Mouse (Mus musculus): ENCODE data around the gene Slc2a4.
"Not testable (repeated sequence)": the region's sequence is repeated elsewhere in the genome, so short reads cannot be mapped to it uniquely, and the experiment has no call there.

The Slc2a4 gene

DNA sequence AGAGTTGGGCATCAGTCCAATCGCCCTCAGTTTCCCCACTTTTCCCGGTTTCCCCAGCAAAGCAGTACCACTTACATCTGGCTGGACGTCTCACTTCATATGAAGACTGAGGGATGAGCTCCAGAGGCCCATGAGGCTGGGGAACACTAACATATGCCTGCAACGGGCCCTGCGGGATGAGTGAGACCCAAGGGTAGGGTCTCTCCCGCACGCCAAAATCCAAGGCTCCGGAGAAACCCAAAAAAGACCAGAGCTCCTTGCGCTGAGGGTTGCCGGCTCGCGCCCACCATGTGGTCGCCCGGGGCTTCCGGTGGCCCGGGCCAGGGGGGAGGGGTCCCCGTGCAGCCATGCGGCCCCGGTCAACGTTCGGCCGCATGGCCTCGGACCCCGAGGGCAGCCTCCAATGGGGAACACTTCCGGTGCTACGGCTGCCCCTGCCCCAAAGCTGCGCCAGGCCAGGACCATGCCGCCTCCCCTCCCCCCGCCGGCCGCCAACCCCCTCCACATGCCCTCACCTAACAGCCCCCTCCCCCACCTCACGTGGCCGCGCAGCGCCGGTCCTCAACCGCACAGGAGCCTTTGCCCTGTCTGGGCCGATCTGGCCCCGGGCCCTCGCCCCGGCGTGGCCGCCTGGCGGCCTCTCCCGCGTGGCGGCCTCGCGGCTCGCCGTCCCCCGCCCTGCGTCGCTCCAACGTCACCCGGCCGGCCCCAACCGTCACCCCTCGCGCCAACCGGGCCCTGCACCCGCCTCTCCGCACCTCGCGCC is 27.5 kb downstream of the Slc2a4 start:
- DNase-seq (ENCODE audit: low spot score in 2 of 2), result no peak

DNA sequence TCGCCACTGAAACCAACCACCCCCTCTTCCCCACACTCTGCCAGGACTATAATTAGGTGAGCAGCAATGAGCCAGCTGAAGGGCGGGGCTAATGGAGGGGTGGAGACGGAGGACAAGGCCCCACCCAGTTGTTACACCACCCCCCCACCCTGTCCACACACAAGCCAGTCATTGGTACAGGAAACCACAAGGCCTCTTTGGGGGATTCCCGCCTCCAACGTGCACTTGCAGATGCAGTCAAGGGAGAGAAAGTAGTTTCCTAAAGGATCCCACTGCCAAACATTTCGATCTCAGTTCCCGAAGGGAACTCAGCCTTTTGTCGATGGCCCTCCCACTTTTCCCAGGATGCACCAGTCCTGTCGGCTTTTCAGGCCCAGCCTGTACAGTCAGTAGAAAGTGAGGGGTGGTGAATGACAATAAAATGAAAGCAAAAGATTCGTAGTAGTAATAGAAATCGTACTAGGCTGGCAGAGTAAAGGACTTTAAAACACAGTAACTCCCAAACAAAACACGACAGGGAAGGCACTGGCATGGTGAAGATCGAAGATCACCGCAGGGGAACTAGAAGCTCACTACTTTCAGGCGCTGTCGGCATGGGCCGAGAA is 28.2 kb downstream of the Slc2a4 start:
- DNase-seq (ENCODE audit: low spot score in 2 of 2), result peak in 1 of 2 experiments; percentile 34

DNA sequence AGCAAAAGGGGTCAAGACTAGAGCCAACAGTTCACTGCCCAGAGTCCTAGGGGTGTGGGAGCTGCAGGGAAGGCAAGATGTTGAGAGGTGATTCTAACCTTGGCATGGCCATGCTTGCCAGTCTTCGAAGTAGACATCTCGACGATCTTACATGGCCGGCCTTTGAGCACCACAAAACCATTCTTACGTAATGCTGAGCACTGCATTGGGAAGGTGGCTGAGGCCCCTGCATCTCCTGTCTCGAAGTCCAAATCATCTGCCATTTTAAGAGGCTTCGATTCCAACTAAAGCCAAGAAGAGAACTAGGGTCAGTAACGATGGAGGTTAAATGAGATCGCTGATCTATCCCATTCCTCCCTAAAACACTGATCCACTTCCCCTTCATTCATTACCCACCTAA is 28.9 kb downstream of the Slc2a4 start:
- DNase-seq (ENCODE audit: low spot score in 2 of 2), result no peak

DNA sequence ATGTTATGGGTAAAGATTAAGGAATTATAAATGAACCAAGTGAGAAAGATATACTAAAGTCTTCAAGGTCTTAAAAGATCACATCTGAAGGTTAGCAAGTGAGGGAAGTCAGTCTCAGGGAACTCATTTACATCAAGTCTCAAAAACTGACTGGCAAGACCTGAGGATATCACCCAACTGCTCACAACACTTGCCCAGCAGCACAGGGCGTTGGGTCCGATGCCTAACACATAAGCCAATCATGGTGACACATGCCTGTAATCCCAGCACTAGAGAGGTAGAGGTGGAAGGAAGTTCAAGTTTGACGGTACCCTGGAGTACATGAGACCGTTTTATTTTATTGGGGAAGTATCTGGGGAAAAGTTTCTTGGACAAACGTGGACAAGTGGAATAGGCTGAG is 29.9 kb downstream of the Slc2a4 start:
- DNase-seq (ENCODE audit: low spot score in 2 of 2), result no peak

DNA sequence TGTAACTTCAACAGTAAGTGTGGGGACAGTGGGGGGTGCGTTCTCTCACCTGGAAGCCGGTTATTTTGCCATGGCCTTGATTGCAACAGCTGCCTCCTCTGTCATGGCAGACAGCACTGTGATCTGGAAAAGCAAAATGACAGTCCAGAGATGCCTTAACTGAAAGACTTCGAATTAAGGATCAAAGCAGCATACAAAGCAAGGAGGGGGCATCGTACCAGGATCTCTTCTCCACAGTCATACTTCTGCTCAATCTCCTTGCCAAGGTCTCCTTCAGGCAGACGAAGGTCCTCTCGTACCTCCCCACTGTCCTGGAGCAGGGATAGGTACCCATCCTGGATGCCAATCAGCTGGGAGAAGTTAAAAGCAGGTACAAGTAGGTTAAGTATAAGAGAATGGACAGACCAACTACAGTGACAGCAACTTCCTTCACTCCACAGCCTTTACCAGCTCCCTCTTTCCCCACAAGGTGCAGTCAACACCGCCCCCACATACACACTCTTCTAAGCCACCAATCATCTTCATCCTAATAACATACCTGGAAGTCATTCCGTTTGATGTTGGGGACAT is 30.5 kb downstream of the Slc2a4 start:
- DNase-seq (ENCODE audit: low spot score in 2 of 2), result no peak

DNA sequence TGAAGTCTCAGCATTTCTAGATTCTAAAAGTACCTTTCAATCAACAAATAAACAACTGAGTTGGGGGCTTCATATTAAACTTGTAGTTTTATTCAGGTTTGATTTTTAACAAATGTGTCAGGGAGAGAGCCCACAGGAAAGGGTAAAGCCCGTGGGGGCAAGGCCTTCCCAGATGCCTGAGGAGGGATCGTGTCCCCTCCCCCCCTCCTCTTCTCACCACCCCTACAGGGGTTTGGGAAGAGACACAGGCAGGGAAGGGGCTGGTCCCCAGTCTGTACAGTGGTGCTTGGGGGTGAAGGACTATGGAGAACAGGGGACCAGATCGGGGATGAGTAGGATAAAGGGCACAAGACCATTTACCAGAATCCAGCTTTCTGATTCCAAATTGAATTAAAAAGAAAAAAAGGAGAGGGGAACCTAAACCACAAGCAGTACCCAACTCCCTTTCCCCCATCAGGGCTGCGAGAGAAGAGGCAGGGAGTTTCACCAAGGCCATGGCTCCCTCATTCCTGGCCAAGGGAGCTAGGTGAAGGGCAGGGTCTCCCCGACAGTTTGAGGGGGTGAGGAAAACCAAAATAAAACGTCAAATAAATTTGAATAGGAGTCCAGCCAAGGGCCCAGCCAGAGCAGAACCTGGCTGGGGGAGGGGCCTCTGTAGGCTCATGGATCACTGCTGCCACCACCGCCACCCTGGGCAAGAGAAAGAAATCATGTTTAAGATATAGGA is 31.2 kb downstream of the Slc2a4 start:
- DNase-seq (ENCODE audit: low spot score in 2 of 2), result not testable (repeated sequence)

DNA sequence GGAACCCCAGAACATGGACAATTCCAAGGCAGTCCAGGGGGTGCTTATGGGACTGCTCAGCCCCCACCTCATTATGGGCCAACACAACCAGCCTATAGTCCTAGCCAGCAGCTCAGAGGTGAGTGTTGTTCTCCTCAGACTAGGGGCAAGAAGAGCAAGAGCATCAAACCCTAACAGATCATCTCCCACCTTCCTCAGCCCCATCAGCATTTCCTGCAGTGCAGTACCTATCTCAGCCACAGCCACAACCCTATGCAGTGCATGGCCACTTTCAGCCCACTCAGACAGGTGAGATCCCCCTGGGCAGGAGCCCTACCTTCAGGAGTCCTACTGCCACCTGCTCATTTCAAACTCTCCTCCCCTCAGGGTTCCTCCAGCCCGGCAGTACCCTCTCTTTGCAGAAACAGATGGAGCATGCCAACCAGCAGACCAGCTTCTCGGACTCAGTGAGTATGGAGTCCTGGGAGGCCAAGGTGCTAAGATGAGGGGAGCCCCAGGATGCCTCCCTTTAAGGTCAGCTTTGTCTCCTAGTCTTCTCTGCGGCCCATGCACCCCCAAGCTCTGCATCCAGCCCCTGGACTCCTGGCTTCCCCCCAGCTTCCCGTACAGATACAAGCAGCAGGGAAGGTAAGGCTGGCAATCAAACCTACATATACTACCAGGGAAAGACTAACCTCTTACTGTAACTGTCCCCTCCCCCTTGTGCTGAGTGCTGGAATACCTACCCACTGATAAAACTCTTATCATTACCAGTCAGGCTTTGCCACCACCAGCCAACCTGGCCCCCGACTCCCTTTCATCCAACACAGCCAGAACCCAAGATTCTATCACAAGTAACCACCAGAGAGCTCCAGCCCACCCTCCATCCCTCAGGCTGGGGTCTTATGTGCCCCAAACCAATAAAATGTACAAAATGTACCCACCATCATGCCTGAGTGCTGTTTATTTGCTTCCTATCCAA is 32.0 kb downstream of the Slc2a4 start:
- no peak for DNase-seq (ENCODE audit: low spot score in 2 of 2)

DNA sequence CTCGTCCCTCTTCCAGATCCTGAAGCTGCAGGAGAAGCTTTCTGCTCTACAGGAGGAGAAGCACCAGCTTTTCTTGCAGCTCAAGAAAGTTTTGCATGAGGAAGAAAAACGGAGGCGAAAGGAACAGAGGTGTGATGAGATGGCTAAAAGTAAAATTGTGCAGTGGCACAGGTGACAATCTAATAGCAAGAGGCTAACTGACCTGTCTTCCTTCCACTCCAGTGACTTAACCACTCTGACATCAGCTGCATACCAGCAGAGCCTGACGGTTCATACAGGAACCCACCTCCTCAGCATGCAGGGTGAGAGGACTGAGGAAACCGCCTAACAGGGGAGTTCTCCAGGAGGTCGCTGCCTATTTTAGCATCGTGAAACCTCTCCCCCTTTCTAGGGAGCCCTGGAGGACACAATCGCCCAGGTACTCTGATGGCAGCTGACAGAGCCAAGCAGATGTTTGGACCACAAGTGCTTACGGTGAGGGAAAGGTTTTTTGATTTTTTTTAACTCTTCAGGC is 33.0 kb downstream of the Slc2a4 start:
- no peak for DNase-seq (ENCODE audit: low spot score in 2 of 2)

DNA sequence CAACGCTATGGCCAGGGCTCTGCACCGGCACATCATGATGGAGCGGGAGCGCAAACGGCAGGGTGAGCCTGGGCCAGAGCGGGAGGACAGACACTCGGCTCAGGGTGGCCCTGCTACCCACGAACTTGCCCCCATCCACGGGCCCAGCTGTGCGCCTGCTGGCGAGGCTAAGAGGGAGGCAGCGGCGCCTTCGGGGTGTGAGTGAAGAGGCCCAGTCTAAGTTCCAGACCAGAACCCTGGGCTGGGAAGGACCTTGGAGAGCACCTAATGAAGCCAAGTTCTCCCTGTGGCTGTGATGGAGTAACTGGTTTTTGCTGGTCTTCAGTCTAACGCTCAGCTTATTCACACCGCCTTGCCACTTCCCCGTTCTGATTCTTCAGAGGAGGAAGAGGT is 33.6 kb downstream of the Slc2a4 start:
- DNase-seq (ENCODE audit: low spot score in 2 of 2), result no peak

DNA sequence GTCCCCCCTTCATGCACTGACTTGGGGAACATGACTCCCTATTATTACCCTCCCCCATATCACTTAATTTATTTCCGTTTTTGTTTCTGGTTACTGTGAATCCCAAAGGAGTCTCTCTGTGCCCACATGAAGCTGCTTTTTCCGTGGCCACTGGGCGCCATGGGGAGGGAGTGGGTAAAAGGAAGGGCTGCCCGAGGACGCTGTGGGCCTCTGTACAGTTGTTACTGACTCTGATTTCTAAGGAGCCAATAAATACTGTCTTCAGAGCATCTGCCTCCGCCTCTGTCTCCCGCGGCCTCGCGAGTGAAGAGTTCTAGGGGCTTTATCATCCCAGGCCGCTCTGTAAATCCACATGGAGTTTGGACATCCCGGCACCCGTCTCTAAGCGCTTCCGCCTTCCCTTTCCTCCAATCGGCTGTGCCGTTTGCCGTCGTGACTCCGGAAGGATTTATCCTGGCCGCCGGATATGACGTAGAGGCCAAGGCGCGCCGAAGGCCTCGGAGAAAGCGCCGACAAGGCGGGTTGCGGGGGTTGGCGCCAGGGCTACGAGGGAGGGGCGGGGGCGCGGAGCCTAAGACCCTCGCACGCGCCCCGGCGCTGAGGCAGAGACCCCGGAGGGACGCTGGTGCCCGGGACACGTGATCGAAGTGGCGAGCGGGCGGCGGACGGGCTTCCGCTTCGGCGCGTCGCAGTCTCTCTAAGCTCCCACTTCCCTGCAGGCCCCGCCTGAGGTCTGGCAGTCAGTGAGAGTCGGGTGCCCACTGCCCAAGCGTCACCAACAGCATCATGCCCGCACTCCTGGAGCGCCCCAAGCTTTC is 34.2 kb downstream of the Slc2a4 start, which contains the start of gene Gps2:
Gps2 (plus strand) TSS at position 335 of the 818 bp plus-strand sequence.
- peak; percentile 93 to 95 for DNase-seq (ENCODE audit: low spot score in 2 of 2)

DNA sequence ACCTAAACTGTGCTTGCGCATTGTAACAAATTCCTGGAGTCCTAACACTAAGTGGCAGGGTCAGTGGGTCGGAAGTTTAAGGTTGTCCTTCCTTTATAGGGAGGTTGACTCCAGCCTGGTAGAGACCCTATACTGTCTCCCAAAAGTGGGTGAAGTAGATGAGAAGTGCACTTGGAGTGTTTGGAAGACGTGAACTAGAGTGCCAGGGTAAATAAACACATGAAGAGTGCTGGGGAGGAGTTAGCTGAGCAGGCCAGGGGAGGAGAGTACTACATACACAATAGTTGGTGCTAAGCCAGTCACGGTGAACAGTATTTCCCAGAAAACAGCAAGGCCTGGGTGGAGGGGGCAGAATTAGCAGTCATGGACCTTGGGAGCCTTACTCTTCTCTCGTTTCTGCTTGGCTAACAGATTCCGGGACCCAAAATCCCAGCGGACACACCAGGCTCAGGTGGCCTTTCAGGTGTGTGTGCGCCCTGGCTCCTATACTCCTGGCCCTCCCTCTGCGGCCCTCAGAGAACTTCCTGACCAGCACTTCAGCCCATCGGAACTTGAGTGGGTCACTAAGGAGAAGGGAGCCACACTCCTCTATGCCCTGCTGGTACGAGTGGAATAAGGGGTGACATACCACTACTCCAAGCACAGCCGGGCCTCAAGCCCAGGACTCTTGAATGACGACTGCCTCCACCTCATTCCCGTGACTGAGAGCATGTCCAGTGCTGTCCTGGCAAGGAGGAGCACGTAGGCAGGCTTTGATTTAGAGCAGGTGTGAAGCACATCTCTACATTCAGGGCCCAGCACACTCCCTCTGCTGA is 35.1 kb downstream of the Slc2a4 start:
- no peak for DNase-seq (ENCODE audit: low spot score in 2 of 2)

DNA sequence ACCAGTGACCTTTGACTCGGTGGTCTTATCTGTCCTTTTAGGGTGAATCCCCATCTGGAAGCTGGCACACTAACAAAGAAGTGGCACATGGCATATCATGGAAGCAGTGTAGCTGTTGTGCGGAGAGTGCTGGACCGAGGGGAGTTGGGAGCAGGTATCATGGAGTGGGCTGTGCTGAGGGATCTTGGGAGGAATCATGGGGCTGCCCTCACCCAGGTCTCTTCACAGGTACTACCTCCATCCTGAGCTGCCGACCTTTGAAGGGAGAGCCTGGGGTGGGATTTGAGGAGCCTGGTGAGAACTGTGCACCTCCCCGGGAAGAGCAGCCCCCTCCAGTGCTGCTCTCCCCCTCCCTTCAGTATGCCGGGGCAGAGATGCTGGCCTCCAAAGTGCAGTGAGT is 36.3 kb downstream of the Slc2a4 start:
- no peak for DNase-seq (ENCODE audit: low spot score in 2 of 2)

DNA sequence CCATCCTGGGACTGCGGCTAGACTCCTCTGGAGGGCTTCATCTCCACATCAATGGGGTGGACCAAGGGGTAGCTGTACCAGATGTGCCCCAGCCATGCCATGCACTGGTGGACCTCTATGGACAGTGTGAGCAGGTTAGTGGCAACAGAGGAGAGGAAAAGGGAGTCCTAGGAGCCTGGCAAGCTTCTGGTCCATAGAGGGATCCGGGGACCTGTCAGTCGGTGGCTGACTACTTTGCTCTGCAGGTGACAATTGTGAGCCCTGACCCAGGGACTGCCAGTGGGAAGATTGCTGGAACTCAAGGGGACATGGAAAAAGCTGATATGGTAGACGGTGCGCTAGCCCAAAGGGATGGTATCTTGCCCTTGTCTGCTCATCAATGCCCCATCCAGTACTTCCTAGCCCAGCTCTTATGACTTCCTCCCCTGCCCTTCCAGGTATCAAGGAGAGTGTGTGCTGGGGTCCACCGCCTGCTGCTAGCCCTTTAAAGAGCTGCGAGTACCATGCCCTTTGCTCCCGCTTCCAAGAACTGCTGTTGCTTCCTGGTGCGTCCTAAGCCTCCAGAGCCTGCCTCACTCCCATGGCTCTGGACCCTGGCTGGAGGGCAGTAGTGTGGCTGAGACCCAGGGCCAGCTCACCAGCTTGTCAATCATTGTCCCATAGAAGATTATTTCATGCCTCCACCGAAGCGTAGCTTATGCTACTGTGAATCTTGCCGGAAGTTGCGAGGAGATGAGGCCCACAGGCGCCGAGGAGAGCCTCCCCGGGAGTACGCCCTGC is 37.0 kb downstream of the Slc2a4 start:
- no peak for DNase-seq (ENCODE audit: low spot score in 2 of 2)

DNA sequence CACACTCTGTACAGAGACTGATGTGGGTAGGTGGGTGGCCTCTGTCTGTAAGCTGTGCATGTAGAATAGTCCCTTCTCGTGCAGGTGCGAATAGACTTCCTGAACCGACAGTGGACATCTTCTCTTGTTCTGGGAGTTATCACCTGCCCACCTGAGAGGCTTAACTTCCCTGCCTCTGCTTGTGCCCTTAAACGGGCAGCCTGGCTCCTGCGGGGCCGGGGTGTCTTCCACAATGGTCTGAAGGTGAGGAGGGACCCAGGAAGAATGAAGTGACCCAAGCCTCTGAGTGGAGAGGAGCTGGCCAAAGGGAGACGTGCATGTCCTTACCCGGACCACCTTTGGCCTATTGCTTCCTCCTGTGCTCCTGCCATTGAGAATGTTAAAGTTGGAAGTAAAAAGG is 37.8 kb downstream of the Slc2a4 start:
- DNase-seq (ENCODE audit: low spot score in 2 of 2), result no peak

DNA sequence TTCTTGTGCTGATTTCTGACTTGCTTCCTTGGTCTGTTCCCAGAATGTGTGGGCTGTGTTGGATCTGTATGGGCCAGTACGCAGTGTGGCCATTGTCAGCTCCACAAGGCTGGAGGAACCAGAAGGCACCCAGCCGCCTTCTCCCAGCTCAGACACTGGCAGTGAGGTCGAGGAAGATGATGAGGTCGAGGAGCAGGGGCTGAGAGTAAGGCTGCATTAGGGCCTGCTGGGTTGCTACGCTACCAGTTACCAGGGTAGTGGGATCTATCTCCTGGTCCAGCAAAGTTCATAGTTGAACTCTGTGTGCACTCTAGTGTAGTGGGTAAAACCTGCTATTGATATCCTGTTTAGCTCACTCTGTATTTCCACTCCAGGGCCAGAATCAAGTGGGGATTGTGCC is 38.8 kb downstream of the Slc2a4 start:
- DNase-seq (ENCODE audit: low spot score in 2 of 2), result no peak

DNA sequence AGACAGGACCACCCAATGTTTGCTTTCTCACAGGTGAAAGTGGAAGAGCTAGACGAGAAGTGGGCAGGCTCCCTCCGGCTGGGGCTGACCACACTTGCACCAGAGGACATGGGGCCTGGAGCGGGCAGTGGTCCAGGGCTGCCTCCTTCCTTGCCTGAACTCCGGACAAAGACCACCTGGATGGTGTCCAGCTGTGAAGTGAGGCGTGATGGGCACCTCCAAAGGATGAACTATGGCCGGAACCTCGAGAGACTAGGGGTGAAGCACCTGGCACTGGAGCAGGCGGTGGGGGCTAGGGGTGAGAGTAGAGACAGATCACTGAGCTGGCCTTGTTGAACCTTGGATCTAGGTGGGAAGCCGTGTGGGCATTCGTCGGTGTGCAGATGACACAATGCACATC is 39.3 kb downstream of the Slc2a4 start:
- no peak for DNase-seq (ENCODE audit: low spot score in 2 of 2)

DNA sequence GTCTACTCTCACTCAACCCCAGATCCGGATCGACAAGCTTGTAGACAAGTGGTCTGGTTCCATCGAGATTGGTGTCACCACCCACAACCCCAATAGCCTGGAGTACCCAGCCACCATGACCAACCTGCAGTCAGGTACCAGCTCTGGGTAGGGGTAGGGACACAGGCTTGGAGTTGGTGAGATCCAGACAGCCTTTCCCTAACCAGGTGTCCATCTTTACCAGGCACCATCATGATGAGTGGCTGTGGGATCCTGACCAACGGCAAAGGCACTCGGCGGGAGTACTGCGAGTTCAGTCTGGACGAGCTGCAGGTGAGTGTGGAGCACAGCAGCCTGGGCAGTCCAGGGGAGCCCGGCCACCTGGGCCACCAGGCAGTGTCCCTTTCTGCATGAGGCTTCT is 43.7 kb downstream of the Slc2a4 start:
- no peak for DNase-seq (ENCODE audit: low spot score in 2 of 2)

DNA sequence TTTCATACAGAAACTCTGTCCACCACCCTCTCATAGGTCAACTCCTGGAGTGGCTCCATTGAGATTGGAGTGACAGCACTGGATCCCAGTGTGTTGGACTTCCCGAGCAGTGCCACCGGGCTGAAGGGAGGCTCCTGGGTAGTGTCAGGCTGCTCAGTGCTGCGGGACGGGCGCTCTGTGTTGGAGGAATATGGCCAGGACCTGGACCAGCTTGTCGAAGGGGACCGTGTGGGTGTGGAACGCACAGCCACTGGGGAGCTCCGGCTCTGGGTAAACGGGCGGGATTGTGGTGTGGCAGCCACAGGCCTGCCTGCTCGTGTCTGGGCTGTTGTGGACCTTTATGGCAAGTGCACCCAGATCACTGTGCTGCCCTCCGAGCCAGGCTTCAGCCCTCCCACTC is 45.0 kb downstream of the Slc2a4 start:
- no peak for DNase-seq (ENCODE audit: low spot score in 2 of 2)

DNA sequence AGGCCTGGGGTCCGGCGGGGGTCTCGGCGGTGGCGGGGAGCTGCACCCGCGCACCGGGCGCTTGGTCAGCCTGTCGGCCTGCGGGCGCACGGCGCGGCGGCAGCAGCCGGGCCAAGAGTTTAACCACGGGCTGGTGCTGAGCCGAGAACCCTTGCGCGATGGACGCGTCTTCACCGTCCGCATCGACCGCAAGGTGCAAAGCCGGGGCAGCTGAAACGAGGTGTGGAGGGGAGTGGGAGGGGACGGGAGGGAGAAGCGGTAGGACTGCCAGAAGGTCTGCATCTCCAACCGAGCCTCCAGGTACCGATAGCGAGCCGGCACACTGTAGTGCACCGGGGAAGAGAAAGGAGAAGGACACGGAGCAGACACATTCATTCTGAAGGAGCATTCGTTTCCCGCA is 46.0 kb downstream of the Slc2a4 start:
- DNase-seq (ENCODE audit: low spot score in 2 of 2), result no peak

All from frontal cortex, postnatal 36 days (tissue).